Mouse (Mus musculus) spleen, adult 2 months (tissue): ENCODE data around the gene Gm10024.

Experiments used
- CTCF ChIP-seq: fragments of 200-500 bp; IDR thresholded peaks from 2 replicates; pipeline ENCODE4 v1.5.1; 2011; ENCODE audit warnings: mild to moderate bottlenecking, inconsistent platforms; ENCODE audit not compliant: insufficient read depth, insufficient read length, insufficient replicate concordance; ENCODE audit errors: extremely low read depth
- POLR2A ChIP-seq: fragments of 200-500 bp; IDR thresholded peaks from 2 replicates; pipeline ENCODE4 v1.6.1; 2011; ENCODE audit warnings: low read depth, low read length, inconsistent platforms

- no peak for TF ChIP-seq CTCF
- TF ChIP-seq POLR2A: no peak
Measured at GRCm38 (mm10) chr10:77666342-77666741, 44.9 kb upstream of the Gm10024 start.
